Mouse (Mus musculus): ENCODE measurements around the gene Steap3. TPM values are rescaled to one million over a fixed set of nuclear protein-coding genes. Genes with fewer than 3 reads are reported as not detected.

Steap3 gene
- polyA plus RNA-seq, 1 experiment from 2014 or later: 2.6 TPM

GRCm38 (mm10) chr1:120229723-120230471, 42.6 kb downstream of the Steap3 start:
- Histone ChIP-seq H3K4me1 (0 out of 2 replicates have a peak, but pooled peaks cover 3% of the 10 kb centered on the region), H3K36me3 (no peaks in the 10 kb centered on the region), H3K27me3 (no peaks in the 10 kb centered on the region), H3K4me2 (replicated peaks) (no peak overlapping the region), H3K27ac (no peak overlapping the region), H3K9ac (no peak overlapping the region), H3K4me3 (no peak overlapping the region), H3K9me3 (no peaks in the 10 kb centered on the region)
- 81% methylated on average over 10 of the region's 10 CpGs for WGBS
- ATAC-seq (ENCODE audit: insufficient number of reproducible peaks, insufficient read depth, low FRiP score, low TSS enrichment): no peak

- H3K9me3 ChIP-seq: no peaks in the 10 kb centered on the region
- H3K27me3 ChIP-seq: no peaks in the 10 kb centered on the region
- 63% methylated on average over 4 of the region's 4 CpGs for WGBS
- H3K9ac ChIP-seq: no peak overlapping the region
- ATAC-seq (ENCODE audit: insufficient number of reproducible peaks, insufficient read depth, low FRiP score, low TSS enrichment): no peak
- H3K4me1 ChIP-seq: no peaks in the 10 kb centered on the region
- no peak overlapping the region for H3K4me2 ChIP-seq (replicated peaks)
- H3K4me3 ChIP-seq: no peak overlapping the region
- no peaks in the 10 kb centered on the region for H3K36me3 ChIP-seq
- no peak overlapping the region for H3K27ac ChIP-seq
These were observed 48.9 kb downstream of the Steap3 start for GRCm38 (mm10) chr1:120223613-120224012.

- no peak overlapping the region for H3K4me2 ChIP-seq (replicated peaks)
- no peak overlapping the region for H3K27ac ChIP-seq
- no peaks in the 10 kb centered on the region for H3K36me3 ChIP-seq
- no peaks in the 10 kb centered on the region for H3K27me3 ChIP-seq
- WGBS: 41% methylated on average over 2 of the region's 2 CpGs
- H3K4me3 ChIP-seq: no peak overlapping the region
- no peak for ATAC-seq (ENCODE audit: insufficient number of reproducible peaks, insufficient read depth, low FRiP score, low TSS enrichment)
- no peak overlapping the region for H3K9ac ChIP-seq
- no peaks in the 10 kb centered on the region for H3K4me1 ChIP-seq
- no peaks in the 10 kb centered on the region for H3K9me3 ChIP-seq
These were observed 51.2 kb downstream of the Steap3 start for GRCm38 (mm10) chr1:120221285-120221684.

GRCm38 (mm10) chr1:120220841-120221240, 51.7 kb downstream of the Steap3 start:
- ATAC-seq (ENCODE audit: insufficient number of reproducible peaks, insufficient read depth, low FRiP score, low TSS enrichment): no peak
- WGBS: 63% methylated on average over 6 of the region's 6 CpGs
- Histone ChIP-seq H3K4me2 (replicated peaks) (no peak overlapping the region), H3K4me3 (no peak overlapping the region), H3K9me3 (no peaks in the 10 kb centered on the region), H3K4me1 (no peaks in the 10 kb centered on the region), H3K27me3 (no peaks in the 10 kb centered on the region), H3K9ac (no peak overlapping the region), H3K36me3 (no peaks in the 10 kb centered on the region), H3K27ac (no peak overlapping the region)

GRCm38 (mm10) chr1:120208502-120209230, 63.8 kb downstream of the Steap3 start:
- 76% methylated on average over 11 of the region's 11 CpGs for WGBS
- Histone ChIP-seq H3K4me1 (no peaks in the 10 kb centered on the region), H3K4me3 (no peak overlapping the region), H3K36me3 (no peaks in the 10 kb centered on the region), H3K9me3 (no peaks in the 10 kb centered on the region), H3K27me3 (no peaks in the 10 kb centered on the region), H3K27ac (no peak overlapping the region), H3K4me2 (replicated peaks) (no peak overlapping the region), H3K9ac (no peak overlapping the region)
- no peak for ATAC-seq (ENCODE audit: insufficient number of reproducible peaks, insufficient read depth, low FRiP score, low TSS enrichment)

GRCm38 (mm10) chr1:120207568-120207967, 64.9 kb downstream of the Steap3 start:
- 65% methylated on average over 6 of the region's 6 CpGs for WGBS
- H3K27me3 ChIP-seq: no peaks in the 10 kb centered on the region

GRCm38 (mm10) chr1:120204834-120205233, 67.7 kb downstream of the Steap3 start:
- Histone ChIP-seq H3K9ac (no peak overlapping the region), H3K36me3 (no peaks in the 10 kb centered on the region), H3K9me3 (no peaks in the 10 kb centered on the region), H3K4me1 (no peaks in the 10 kb centered on the region), H3K4me3 (no peak overlapping the region), H3K27ac (no peak overlapping the region), H3K4me2 (replicated peaks) (no peak overlapping the region), H3K27me3 (no peaks in the 10 kb centered on the region)
- 26% methylated on average over 1 of the region's 1 CpGs for WGBS
- no peak for ATAC-seq (ENCODE audit: insufficient number of reproducible peaks, insufficient read depth, low FRiP score, low TSS enrichment)

More at GRCm38 (mm10) chr1:120207568-120207967, 64.9 kb downstream of the Steap3 start:
- H3K36me3 ChIP-seq: no peaks in the 10 kb centered on the region
- H3K9ac ChIP-seq: no peak overlapping the region
- H3K4me2 ChIP-seq (replicated peaks): no peak overlapping the region
- no peaks in the 10 kb centered on the region for H3K4me1 ChIP-seq
- H3K4me3 ChIP-seq: no peak overlapping the region
- no peak overlapping the region for H3K27ac ChIP-seq
- no peaks in the 10 kb centered on the region for H3K9me3 ChIP-seq
- no peak for ATAC-seq (ENCODE audit: insufficient number of reproducible peaks, insufficient read depth, low FRiP score, low TSS enrichment)

- Histone ChIP-seq H3K27me3 (no peaks in the 10 kb centered on the region), H3K9me3 (no peaks in the 10 kb centered on the region), H3K36me3 (no peaks in the 10 kb centered on the region), H3K27ac (no peak overlapping the region), H3K4me2 (replicated peaks) (no peak overlapping the region), H3K4me3 (no peak overlapping the region), H3K9ac (no peak overlapping the region), H3K4me1 (no peaks in the 10 kb centered on the region)
- WGBS: 78% methylated on average over 5 of the region's 5 CpGs
- no peak for ATAC-seq (ENCODE audit: insufficient number of reproducible peaks, insufficient read depth, low FRiP score, low TSS enrichment)
These were observed 68.7 kb downstream of the Steap3 start for GRCm38 (mm10) chr1:120203836-120204235.

GRCm38 (mm10) chr1:120202542-120202941, 70.0 kb downstream of the Steap3 start:
- no peaks in the 10 kb centered on the region for H3K36me3 ChIP-seq
- no peaks in the 10 kb centered on the region for H3K4me1 ChIP-seq
- H3K27ac ChIP-seq: no peak overlapping the region
- no peak overlapping the region for H3K4me2 ChIP-seq (replicated peaks)
- H3K4me3 ChIP-seq: no peak overlapping the region
- H3K9ac ChIP-seq: no peak overlapping the region
- no peaks in the 10 kb centered on the region for H3K27me3 ChIP-seq
- H3K9me3 ChIP-seq: no peaks in the 10 kb centered on the region
- whole genome bisulfite sequencing: 67% methylated on average over 3 of the region's 3 CpGs
- ATAC-seq (ENCODE audit: insufficient number of reproducible peaks, insufficient read depth, low FRiP score, low TSS enrichment): no peak

- Histone ChIP-seq H3K4me1 (no peaks in the 10 kb centered on the region), H3K4me3 (no peak overlapping the region), H3K27me3 (no peaks in the 10 kb centered on the region), H3K36me3 (no peaks in the 10 kb centered on the region), H3K4me2 (replicated peaks) (no peak overlapping the region), H3K27ac (no peak overlapping the region), H3K9ac (no peak overlapping the region), H3K9me3 (no peaks in the 10 kb centered on the region)
- 77% methylated on average over 4 of the region's 4 CpGs for WGBS
- ATAC-seq (ENCODE audit: insufficient number of reproducible peaks, insufficient read depth, low FRiP score, low TSS enrichment): no peak
These were observed 73.6 kb downstream of the Steap3 start for GRCm38 (mm10) chr1:120198942-120199341.

- H3K4me1 ChIP-seq: no peaks in the 10 kb centered on the region
- no peak overlapping the region for H3K9ac ChIP-seq
- H3K4me3 ChIP-seq: no peak overlapping the region
- no peak overlapping the region for H3K4me2 ChIP-seq (replicated peaks)
- no peak overlapping the region for H3K27ac ChIP-seq
- WGBS: 44% methylated on average over 3 of the region's 3 CpGs
- ATAC-seq (ENCODE audit: insufficient number of reproducible peaks, insufficient read depth, low FRiP score, low TSS enrichment): no peak
- H3K36me3 ChIP-seq: no peaks in the 10 kb centered on the region
- no peaks in the 10 kb centered on the region for H3K27me3 ChIP-seq
- H3K9me3 ChIP-seq: no peaks in the 10 kb centered on the region
These were observed 74.4 kb downstream of the Steap3 start for GRCm38 (mm10) chr1:120198151-120198550.

- H3K27ac ChIP-seq: no peak overlapping the region
- peak; percentile 13; the same call in 1 of the 2 replicates for ATAC-seq (ENCODE audit: insufficient number of reproducible peaks, insufficient read depth, low FRiP score, low TSS enrichment)
- no peak overlapping the region for H3K4me3 ChIP-seq
- no peaks in the 10 kb centered on the region for H3K36me3 ChIP-seq
- H3K4me1 ChIP-seq: no peaks in the 10 kb centered on the region
- no peaks in the 10 kb centered on the region for H3K27me3 ChIP-seq
- no peak overlapping the region for H3K9ac ChIP-seq
- WGBS: 16% methylated on average over 5 of the region's 5 CpGs
- no peak overlapping the region for H3K4me2 ChIP-seq (replicated peaks)
- H3K9me3 ChIP-seq: no peaks in the 10 kb centered on the region
These were observed 75.3 kb downstream of the Steap3 start for GRCm38 (mm10) chr1:120197189-120197588.

All from embryonic facial prominence, embryonic 12.5 days (tissue).